Mouse (Mus musculus) erythroblast, adult 5-6 weeks (primary cell): ENCODE data around the gene Armc9. TPM values are rescaled to one million over a fixed set of nuclear protein-coding genes. Genes with fewer than 3 reads are reported as not detected.

ENCODE experiments used
- ATAC-seq: replicated peaks from 2 replicates; pipeline ENCODE4 v1.8.0; 2016; ENCODE audit warnings: moderate number of reproducible peaks, mild to moderate bottlenecking, moderate TSS enrichment, inconsistent platforms; ENCODE audit not compliant: poor library complexity, low FRiP score, severe bottlenecking
- total RNA-seq, 2 experiments: library from RNA; stranded (forward) in 1 of 2; stranded (reverse) in 1 of 2; fragments of 150-400 nt in 1 of 2; fragments of 200-764, 138-1000 nt in 1 of 2; gene quantifications; 2 replicates each; pipeline versions ENCODE4 v1.2.3 to v1.2.4; 2015 to 2017; ENCODE audit warnings: low replicate concordance in 2 of 2

The Armc9 gene
- total RNA-seq, 2 experiments from 2014 or later = 2.5 to 3.0 TPM

DNA sequence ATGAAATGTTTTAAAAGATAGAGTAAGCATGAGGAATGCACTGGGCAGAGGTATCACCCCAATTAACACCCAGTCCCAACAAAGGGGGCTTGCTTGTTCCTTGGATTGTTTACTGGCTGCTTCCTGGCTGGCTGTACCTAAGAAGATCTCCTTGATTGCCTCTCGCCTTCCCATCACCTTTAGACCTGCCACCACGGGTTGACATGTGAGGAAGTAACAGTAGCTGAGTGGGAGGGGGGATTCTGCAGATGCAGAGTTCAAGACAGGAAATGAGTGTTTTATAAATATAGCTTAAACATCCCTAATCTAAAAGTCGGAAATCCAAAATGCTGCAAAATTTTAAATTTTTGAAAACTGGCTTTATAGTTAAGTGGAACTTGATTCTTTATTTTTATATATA, 110.5 kb downstream of the Armc9 start:
- no peak for ATAC-seq

DNA sequence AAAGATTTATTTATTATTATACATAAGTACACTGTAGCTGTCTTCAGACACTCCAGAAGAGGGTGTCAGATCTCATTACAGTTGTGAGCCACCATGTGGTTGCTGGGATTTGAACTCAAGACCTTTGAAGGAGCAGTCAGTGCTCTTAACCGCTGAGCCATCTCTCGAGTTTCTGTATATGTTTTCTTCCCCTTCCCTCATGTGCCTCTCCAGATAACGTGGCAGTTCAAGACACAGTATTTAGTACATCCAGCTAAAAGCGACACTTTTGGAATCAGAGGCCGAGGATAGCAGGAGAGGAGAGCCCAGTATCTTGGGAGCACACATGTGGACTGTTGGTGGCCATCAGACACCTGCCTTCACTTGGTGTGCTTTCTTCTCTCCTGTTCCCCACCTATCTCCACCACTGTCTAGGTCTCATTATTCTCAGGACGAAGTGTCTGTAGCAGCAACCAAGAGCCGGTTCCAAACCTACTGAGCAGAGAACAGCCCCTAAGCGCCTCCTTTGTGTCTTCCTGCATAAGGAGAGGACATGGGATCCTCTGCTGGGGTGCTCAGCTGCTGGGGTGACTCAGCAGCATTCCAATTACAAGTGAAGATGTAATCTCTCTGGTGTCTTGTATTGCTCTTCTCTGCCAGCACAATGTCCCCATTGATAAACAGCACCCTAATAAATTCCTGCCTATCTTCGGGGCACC, 114.1 kb downstream of the Armc9 start:
- peak; percentile 60 for ATAC-seq

DNA sequence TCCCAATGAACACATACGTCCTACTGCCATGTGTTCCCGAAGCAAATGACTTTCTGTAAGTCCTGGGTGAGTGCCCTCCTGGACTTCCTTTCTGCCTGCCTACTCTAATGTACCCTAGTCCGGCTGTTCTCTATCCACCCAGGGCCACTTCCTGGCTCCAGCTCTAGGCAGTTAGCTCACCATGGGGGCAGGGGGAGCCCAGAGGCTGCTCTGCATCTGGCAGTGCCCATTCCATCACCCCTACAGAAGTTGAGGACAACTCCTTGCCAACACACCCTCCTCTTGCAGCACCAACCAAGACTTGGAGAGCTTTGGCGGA, 114.6 kb downstream of the Armc9 start:
- ATAC-seq = no peak; the same call in 1 of the 2 replicates

DNA sequence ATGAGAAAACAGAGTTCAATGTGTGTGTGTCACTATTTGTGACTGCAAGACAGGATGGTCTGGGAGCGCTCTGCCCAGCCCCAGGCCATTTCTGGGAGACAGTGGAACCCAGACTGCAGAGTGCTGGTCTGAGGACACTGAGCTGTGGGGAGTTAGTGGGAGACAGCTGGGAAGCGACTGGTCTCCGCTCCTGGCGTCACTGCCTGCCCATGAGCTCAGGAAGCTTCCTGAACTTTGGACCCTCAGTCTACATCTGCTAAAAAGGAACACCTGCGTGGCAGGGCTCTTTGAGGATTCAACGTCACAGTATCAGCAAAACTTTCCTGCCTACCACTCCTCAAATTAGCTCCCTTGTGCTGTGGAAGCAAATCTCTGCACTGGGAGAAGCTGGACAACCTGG, 117.1 kb downstream of the Armc9 start:
- no peak for ATAC-seq

DNA sequence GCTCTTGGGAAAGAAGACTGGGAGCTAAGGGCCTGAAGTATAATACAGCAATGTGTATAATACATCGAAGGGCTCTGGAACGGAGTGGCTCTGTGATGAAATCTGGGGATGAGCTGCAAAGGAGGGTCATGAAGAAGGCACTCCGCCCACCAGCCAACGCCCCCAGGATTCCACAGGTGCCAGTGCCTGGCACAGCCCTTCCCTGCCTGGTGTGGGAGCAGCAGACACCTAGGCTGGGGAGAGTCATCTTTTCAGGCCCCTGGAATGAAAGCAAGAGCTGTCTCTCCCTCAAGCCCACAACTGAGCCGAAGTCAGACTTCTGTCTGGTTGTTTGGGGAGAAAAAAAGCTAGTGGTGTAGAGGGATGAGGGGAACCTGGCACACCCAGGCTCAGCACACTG, 122.5 kb downstream of the Armc9 start:
- no peak for ATAC-seq

DNA sequence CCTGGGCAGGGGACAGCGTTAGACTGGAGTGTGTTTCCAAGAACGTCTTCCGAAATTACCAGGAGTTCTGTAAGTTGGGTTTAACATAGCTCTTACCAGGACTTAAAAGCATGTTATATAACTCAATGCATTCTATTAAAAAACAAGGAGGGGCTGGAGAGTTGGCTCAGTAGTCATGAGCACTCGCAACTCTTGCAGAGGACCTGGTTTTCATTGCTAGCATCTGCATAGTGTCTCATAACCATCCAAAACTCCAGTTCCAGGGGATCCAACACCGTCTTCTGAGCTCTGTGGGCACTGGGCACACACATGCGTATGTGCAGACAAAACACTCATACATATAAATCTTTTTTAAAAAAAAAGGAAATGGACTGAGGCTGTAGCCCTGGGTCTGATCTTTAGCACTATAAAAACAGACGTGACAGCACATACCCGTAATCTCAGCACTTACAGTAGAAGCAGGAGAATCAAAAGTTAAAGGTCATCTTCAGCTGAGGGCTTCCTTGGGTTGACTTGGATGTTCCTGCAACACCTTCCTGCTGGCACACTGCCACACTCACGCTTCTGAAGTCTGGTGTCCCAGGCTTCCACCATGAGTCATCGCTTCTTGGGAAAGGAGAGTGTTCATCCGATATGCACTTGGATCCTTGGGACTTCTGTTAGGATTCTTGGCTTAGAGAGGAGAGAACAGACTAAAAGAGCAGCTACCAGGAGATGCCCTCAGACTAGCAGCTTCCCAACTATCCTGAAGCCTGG, 127.4 kb downstream of the Armc9 start:
- ATAC-seq = no peak

DNA sequence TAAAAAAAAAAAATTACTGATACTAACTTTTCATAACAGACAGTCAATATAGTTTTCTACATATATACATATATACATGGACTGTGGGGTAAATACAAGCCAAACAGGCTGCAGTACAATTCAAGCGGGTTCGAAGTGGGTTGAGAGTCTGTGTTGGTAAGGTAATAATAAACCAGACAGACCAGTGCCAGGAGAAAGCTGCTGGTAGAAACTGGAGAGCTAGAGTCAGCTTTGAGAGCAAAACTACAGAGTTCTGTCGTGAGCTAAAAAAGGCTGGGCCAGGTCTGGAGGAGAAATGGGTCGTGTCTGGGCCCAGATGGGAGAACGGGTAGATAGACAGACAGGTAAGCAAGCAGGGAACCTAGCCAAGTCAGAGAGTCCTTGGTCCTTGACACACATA, 129.5 kb downstream of the Armc9 start:
- ATAC-seq = no peak

DNA sequence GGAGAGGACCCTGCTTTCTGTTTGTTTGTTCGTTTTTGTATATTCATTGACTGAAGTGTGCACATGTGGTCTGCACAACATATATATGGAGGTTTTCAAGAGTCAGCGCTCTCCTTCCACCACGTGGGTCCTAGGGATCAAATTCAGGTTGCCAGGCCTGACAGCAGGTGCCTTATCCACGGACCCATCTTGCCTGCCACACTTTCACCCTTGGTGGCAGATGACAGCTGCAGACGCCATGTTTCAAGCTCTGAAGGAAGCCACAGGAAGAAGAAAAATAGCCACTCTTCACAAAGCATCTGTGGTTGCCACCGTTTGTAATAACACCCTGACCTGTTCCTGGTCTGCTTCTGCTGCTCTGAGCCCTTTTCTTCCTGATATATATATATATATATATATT, 130.7 kb downstream of the Armc9 start:
- no peak for ATAC-seq

DNA sequence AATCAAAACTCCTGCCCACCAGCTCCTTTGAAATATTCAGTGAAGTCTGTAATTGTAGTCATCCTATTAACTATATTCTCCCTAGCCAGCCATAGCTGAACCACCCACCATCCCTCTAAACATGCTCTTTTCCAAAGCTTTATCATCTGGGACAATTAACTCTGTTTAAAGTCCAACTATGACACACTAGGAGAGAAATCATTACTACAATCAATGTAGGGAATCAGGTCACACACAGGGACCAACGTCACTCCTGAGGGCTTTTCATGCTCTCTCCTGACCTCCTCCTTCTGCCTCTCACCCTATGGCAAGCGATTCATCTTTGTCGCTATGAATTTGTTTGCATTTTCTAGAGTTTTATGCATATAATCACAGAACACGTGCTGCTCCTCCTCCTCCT, 132.9 kb downstream of the Armc9 start:
- no peak for ATAC-seq

DNA sequence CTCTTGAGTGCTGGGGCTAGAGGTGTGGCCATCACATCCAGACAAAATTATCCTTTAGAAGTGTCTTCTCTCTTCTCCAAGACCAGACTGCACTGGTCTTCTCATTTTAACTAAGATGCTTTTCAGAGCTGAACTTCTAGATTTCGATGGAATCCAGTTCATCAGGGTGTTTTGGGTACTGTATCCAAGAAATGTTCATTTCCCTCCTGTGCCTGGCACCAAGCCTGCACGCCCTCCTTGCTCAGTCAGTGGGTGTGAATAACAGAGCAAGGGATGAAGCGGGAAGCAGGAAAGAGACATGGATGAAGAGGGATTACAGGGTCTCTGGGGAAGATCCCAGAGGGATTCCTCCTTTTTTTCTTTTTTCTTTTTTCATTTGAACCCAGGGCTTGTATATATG, 135.9 kb downstream of the Armc9 start:
- ATAC-seq = no peak

DNA sequence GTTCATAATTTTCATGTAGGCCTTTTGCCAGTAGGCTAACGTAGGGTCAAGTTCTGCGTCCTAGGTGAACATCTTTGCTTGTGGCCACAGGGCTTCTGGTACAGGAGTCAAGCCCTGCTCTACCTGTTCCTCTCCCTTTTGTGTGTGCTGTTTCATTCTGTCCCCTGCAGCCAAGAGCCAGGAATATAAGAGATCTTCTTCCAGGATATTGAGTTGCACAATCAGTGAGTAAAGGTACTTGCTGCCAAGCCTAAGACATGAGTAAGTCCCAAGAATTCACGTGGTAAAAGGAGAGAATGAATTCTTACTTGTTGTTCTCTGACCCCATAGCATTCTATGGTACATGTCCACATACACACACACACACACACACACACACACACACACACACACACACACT, 138.5 kb downstream of the Armc9 start:
- ATAC-seq = no peak

DNA sequence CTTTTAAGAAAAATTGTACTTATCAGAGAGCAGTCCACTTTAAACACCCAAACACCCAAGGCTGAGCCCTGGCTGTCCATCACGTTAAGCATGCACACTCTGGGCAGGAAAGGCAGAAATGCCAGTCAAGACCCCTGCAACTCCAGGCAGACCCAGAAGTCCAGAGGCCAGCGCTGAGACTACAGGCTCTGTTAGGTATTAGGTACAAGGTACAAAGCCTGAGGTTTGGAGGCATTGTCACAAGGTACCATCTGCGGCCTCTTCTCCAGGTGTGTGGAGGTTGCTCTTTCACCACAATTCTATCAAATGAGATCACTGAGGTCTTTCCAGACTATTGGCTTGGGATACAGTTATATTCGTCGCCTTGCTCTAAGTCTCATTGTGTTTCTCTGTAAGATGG, 139.3 kb downstream of the Armc9 start:
- no peak for ATAC-seq

DNA sequence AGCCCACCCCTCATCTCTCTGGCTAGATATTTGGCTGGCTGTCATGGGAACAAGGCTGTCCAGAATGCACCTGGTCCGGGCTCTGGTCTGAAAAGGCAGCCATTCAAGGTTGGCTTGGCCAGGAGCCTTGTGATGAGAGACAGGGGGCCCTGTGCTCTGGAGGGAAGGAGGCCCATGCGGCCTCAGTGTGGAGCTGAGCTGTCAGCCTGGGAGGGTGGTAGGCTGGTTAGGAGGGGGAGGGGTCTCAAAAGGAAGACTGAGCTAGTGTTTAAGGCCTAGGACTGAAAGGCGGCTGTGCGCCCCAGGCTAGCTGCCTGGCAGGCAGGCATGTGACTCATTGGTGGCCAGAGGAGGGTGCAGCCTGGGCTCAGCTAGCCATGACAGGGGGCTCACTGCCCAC, 139.9 kb downstream of the Armc9 start:
- ATAC-seq = no peak

DNA sequence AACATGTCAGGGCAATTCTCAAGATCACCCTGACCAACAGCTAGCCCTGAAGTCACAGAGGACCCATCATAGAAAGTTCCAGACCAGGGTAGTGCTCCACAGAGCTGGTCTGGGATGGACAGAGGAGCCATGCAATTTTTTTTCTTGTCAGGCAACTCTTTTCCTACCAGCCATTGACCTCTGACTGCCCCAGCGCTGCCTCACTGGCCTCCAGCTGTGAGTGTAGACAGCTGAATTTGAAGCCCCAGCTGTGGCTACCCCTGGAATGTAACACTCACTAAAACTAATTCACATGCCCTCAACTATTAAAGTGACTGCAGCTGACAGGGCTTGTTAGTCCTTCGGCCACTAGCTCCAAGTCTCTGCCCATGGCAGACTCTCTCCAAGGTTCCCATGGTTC, 145.5 kb downstream of the Armc9 start:
- no peak for ATAC-seq

DNA sequence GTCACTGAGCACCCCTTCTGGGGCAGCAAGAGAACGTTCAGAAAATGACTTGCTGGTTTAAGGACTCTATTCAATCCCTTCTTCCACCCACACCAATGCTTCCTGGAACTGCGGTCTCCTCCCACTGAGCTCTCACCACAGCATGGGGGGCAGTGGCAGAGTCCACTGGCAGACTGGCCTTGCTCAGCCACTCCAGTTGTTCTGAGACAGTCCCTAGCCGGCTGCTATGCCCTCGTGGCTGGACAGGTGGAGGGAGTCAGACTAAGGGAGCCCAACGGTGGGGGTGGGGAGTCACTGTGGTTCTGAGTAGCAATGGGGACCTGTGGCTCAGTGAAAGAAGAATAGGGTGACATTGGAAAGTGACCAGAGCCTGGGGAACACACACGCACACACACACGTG, 146.2 kb downstream of the Armc9 start:
- no peak for ATAC-seq

DNA sequence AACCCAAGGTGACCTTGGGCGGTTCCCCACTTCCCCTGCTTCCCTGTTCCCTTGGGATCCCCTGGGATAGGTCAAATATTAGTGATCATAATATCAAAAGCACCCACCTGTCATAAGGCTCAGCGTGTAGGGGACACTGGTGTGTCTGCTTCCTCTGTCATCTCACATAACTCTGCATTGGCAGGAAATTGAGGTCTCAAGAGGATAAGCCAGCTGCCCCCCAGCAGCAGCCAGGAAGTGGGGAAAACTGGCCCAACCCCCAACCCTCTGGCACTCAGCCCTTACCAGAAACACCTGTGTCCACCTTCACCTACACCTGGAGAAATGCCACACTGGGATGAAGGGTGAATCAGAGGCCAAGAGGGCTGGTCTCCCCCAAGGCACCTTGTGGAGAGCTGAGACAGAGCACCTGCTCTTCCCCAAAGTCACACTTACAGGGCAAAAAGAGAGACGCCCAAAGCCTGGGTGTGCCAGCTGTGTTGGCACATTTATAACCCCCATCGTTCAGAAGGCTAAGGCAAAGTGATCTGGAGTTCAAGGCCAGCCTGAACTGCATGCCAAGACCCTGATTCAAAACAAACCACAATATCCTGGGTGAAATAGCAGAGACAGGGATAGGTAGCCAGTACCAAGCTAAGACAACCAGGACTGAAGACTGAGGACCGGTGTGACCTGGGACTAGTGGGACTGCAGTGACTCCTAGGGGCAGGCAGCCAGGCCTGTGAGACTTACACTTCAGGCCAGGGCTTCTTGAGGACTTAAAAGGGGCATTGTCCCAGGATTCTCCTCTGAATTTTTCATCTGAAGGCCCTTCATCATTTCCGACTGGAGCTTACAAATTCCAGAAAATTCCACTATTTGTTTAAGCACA, 146.9 kb downstream of the Armc9 start:
- no peak for ATAC-seq

DNA sequence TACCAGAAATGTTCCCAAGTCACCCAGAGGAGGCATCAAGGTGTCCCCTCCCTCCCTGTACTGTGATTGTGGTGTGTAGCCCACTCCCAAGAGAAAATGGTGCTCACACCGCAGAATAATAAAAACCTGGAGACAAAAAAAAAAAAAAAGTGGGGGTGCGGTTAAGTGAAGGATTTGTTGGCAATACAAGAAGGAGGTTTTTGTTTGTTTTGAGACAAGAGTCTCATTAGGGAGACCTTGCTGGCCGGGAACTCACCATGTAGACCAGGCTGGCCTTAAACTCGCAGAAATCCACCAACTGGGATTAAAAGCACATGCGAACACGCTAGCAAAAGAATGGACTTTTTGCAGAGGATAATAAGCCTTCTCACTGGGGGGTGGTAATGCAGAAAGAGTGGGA, 148.0 kb downstream of the Armc9 start, which contains the start of gene B3gnt7:
Gene B3gnt7, plus strand, starts transcription at position 301 of the 400 bp plus-strand sequence.
- no peak for ATAC-seq

DNA sequence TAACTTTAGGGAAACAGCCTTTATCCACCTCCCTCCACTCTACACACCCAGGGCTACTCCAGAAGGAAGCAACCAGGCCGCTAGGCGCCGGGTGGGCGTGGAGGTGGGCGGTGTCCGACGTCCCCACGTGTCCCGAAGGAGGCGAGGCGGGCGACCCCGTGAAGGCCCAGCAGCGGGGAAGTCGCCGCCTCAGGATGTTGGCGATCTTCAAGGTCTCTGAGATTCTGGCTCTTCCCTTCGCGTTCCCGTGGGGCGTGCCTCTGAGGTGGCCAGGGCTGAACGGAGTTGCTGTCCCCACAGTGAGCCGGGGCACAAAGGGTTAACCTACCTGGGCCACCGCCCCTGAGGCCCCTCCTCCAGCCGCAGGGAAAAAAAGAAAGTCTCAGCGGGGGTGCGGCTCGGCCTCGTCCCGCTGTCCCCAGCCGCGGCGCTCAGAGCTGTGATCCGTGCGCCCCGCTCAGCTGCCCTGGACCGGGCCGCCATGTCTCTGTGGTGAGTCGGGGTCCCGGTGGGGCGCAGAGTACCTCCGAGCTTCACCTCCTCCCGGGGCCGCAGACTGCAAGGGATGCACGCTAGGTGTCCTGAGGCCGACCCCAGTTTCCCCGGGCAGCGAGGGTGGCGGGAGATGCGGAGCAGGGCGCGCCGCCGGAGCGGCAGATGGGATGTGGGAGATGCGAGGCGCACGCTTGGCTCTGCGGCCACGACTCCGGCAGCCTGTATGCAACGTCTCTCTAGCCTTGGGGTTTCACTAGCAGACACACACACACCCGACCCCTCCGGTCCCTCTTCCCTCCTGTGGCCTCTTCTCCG, 148.7 kb downstream of the Armc9 start:
- no peak for ATAC-seq

DNA sequence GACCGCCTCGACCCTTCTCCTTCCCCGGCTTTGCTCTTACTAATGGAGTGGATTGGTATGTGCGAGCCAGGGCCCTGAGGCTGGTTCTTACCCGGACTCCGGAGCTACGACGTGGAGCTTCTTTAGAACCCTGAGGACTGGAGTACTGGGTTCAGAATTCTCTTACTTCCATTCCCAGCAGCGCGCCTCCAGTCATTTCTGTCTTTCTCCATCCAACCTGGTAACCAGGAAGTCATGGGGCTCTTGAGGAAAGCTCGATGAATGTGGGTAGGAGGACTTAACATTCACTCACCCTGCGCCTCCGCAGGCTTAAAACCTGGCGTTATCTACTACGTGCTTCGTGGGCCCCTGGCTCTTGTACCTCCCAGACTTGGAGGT, 149.3 kb downstream of the Armc9 start:
- ATAC-seq = no peak

DNA sequence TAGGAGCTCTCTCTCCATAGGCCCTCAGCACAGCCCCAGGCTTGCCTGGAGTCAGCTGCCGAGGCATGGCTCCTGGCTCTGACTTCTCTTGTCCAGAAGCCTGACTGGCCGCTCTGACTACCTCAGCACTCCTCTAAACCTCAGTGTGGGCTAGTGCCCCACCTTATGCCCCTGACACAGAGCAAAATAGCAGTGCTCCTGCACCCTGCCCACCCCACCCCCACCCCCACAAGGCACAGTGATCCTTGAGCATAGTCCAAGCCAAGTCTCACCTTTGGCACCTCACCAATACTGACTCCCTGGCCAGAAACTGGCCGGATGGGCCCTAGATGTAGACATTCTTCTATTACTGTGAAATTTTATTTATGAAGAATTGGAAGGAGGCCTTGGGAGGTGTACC, 152.1 kb downstream of the Armc9 start:
- ATAC-seq = no peak
